Mouse (Mus musculus) splenic B cell, adult 2 months (primary cell): ENCODE results near the gene Fat3.

Experiments used
- DNase-seq: peaks from one replicate; pipeline ENCODE4 v3.0.0-alpha.2; 2011; ENCODE audit warnings: low read depth, low spot score
- H3K27me3 ChIP-seq: 2 replicates; pipeline ENCODE4 v1.6.1; 2012; ENCODE audit warnings: mild to moderate bottlenecking, low read length, moderate library complexity, mixed read lengths; ENCODE audit not compliant: control insufficient read depth, poor library complexity, insufficient read depth, severe bottlenecking
- H3K36me3 ChIP-seq: 2 replicates; pipeline ENCODE4 v1.6.1; 2012; ENCODE audit warnings: mild to moderate bottlenecking, low read length, moderate library complexity, mixed read lengths; ENCODE audit not compliant: control insufficient read depth, poor library complexity, insufficient read depth, severe bottlenecking

The Fat3 gene

GRCm38 (mm10) chr9:15975999-15976398 is 525.1 kb downstream of the Fat3 start:
- no peak for DNase-seq
- Histone ChIP-seq H3K27me3 (no peaks in the 10 kb centered on the region), H3K36me3 (no peaks in the 10 kb centered on the region)

DNA sequence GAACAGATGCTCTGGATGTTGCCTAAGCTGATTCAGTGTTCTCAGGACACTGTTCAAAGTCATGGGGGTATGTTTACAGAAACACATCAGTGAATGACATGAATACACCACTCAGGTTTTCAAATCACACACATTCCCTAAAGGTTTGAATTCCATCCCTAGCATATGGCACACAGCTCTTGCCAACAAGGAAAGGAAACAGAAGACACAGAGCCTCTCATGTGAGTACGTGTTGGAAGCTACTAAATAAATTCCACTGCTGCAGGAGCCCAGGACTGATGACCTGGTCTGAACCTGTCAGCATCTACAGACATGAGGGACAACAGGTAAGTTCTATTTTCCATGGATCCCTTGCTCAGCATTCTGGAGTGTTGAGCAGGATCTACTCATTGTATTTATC is 528.9 kb downstream of the Fat3 start:
- Histone ChIP-seq H3K36me3 (no peaks in the 10 kb centered on the region), H3K27me3 (no peaks in the 10 kb centered on the region)
- no peak for DNase-seq

DNA sequence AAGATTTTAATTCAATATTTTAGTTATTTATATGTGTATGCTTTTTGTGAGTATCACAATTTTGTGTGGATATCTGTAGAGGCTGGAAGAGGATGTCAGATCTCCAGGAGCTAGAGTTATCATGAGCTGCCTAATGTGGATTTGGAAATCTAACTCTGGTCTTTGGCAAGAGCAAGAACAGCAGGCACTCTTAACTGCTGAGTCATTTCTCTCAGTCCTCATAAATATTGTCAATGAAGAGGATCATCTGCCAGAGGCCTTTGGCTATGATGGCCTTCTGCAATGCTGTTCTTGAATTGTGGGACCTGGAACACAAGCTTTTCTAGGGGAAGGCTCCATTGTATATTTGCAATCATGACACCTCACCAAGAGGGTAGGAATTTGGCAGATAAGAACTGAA is 529.7 kb downstream of the Fat3 start:
- no peaks in the 10 kb centered on the region for H3K36me3 ChIP-seq
- H3K27me3 ChIP-seq: no peaks in the 10 kb centered on the region
- no peak for DNase-seq

DNA sequence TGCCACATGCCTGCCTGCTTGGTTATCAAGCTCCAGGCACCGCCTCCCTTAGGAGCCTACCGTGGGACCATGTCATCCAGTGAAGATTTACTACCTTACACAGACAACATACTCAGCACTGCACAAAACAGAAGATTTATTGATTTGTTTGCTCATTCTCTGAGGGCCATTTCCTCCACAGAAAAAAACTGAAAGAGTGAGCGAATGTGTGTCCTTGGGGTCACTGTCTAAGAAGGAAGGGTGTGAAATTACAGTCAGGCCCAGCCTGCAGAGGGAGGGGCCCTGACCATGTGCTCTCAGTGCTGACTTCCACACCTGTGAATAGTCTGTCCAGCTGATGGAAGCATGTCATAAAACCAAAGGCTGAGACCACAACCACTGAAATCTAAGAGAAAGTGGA is 536.9 kb downstream of the Fat3 start:
- no peak for DNase-seq
- Histone ChIP-seq H3K27me3 (no peaks in the 10 kb centered on the region), H3K36me3 (no peaks in the 10 kb centered on the region)

- no peaks in the 10 kb centered on the region for H3K27me3 ChIP-seq
- no peak for DNase-seq
- no peaks in the 10 kb centered on the region for H3K36me3 ChIP-seq
These were observed 538.2 kb downstream of the Fat3 start for GRCm38 (mm10) chr9:15962886-15963285.

GRCm38 (mm10) chr9:15958224-15958787 is 542.8 kb downstream of the Fat3 start:
- no peaks in the 10 kb centered on the region for H3K27me3 ChIP-seq
- no peaks in the 10 kb centered on the region for H3K36me3 ChIP-seq
- no peak for DNase-seq

GRCm38 (mm10) chr9:15957816-15958215 is 543.3 kb downstream of the Fat3 start:
- no peak for DNase-seq
- no peaks in the 10 kb centered on the region for H3K27me3 ChIP-seq
- no peaks in the 10 kb centered on the region for H3K36me3 ChIP-seq

GRCm38 (mm10) chr9:15955147-15955782 is 545.8 kb downstream of the Fat3 start:
- H3K36me3 ChIP-seq: no peaks in the 10 kb centered on the region
- DNase-seq: no peak
- H3K27me3 ChIP-seq: no peaks in the 10 kb centered on the region

- no peak for DNase-seq
- H3K27me3 ChIP-seq: no peaks in the 10 kb centered on the region
- H3K36me3 ChIP-seq: no peaks in the 10 kb centered on the region
These were observed 546.8 kb downstream of the Fat3 start for GRCm38 (mm10) chr9:15954338-15954704.

- no peak for DNase-seq
- Histone ChIP-seq H3K36me3 (no peaks in the 10 kb centered on the region), H3K27me3 (no peaks in the 10 kb centered on the region)
These were observed 547.3 kb downstream of the Fat3 start for GRCm38 (mm10) chr9:15953585-15954337.

GRCm38 (mm10) chr9:15948086-15948485 is 553.0 kb downstream of the Fat3 start:
- no peak for DNase-seq

DNA sequence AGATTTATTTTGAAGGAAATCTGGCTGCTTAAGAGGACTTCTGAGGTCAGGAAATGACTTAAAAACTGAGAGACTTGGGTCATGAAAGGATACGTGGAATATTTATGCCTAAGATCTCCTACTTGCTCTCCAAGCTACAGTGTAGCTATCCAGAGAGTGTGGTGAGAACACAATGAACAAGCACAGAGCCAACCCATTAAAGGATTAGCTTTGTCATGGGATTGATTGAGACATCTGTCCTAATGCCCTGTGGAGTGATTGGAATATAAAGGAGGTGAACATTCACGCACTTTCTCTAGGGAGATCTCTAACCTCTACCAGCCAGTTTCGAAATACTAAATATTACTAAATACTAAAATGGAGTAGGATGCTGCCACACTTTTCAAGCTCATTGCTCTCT is 556.9 kb downstream of the Fat3 start:
- H3K36me3 ChIP-seq: no peaks in the 10 kb centered on the region
- DNase-seq: no peak
- H3K27me3 ChIP-seq: no peaks in the 10 kb centered on the region

More at GRCm38 (mm10) chr9:15948086-15948485, 553.0 kb downstream of the Fat3 start:
- Histone ChIP-seq H3K27me3 (no peaks in the 10 kb centered on the region), H3K36me3 (no peaks in the 10 kb centered on the region)

GRCm38 (mm10) chr9:15943486-15944153 is 557.5 kb downstream of the Fat3 start:
- DNase-seq: no peak
- H3K36me3 ChIP-seq: no peaks in the 10 kb centered on the region
- no peaks in the 10 kb centered on the region for H3K27me3 ChIP-seq

GRCm38 (mm10) chr9:15941818-15942217 is 559.3 kb downstream of the Fat3 start:
- Histone ChIP-seq H3K27me3 (no peaks in the 10 kb centered on the region), H3K36me3 (no peaks in the 10 kb centered on the region)
- DNase-seq: no peak
